Mouse (Mus musculus) hindbrain, postnatal 0 days (tissue): ENCODE measurements around the gene Fam20a. TPM values are rescaled to one million over a fixed set of nuclear protein-coding genes. Genes with fewer than 3 reads are reported as not detected.
"Not testable (repeated sequence)": the region's sequence is repeated elsewhere in the genome, so short reads cannot be mapped to it uniquely, and the experiment has no call there.

Experiments used
- ATAC-seq: fragments of 200-750 bp; cut with Nextera tagmentation; 2 replicates; pipeline ENCODE4 v1.8.0; 2017; ENCODE audit warnings: mild to moderate bottlenecking, moderate TSS enrichment, moderate library complexity
- DNase-seq: peaks from one replicate; pipeline ENCODE4 v3.0.0-alpha.2; 2015; ENCODE audit warnings: low spot score
- H3K27ac ChIP-seq: fragments of 300-500 bp; sonication (generic); 2 replicates; pipeline ENCODE4 v1.5.1; 2014; ENCODE audit warnings: mild to moderate bottlenecking
- H3K27me3 ChIP-seq: fragments of 300-500 bp; sonication (generic); 2 replicates; pipeline ENCODE4 v1.6.1; 2014; ENCODE audit warnings: low read length, mixed read lengths; ENCODE audit not compliant: insufficient read depth
- H3K36me3 ChIP-seq: fragments of 300-500 bp; sonication (generic); 2 replicates; pipeline ENCODE4 v1.6.1; 2014; ENCODE audit warnings: low read length, mixed read lengths; ENCODE audit not compliant: insufficient read depth
- H3K4me1 ChIP-seq: fragments of 300-500 bp; sonication (generic); 2 replicates; pipeline ENCODE4 v1.6.1; 2014; ENCODE audit warnings: antibody characterized with exemption, low read length, mixed read lengths; ENCODE audit not compliant: insufficient read depth
- H3K4me2 ChIP-seq: fragments of 300-500 bp; sonication (generic); 2 replicates; pipeline ENCODE4 v1.6.1; 2014; ENCODE audit warnings: low read depth, mild to moderate bottlenecking, low read length, moderate library complexity, mixed read lengths
- H3K4me3 ChIP-seq: fragments of 300-500 bp; sonication (generic); 2 replicates; pipeline ENCODE4 v1.5.1; 2014; ENCODE audit warnings: low read length
- H3K9ac ChIP-seq: fragments of 300-500 bp; sonication (generic); replicated peaks from 2 replicates; pipeline ENCODE4 v1.6.1; 2014; ENCODE audit warnings: mild to moderate bottlenecking, low read length, moderate library complexity, mixed read lengths
- H3K9me3 ChIP-seq: fragments of 300-500 bp; sonication (generic); 2 replicates; pipeline ENCODE4 v1.6.1; 2016; ENCODE audit warnings: low read length, mixed read lengths
- CTCF ChIP-seq: IDR thresholded peaks from 2 replicates; pipeline ENCODE4 v1.5.1; 2016; ENCODE audit warnings: antibody characterized with exemption, control low read depth, low read depth
- WGBS: fragments of 180-500 bp; shearing (Covaris S2); extraction: QIAGEN DNeasy Blood & Tissue Kit; methylation state at CpG from one replicate; pipeline ENCODE4 v1.1.7; 2014; 5-methylcytosine and 5-hydroxymethylcytosine counted together
- polyA plus RNA-seq: library from polyadenylated mRNA; unstranded; fragments of >200 nt; fragmentation: Nextera tagmentation; extraction: Ambion mirVana; gene quantifications from 2 replicates; pipeline ENCODE4 v1.2.1, GENCODE M21; 2015
- total RNA-seq: library from RNA; depleted of rRNA; stranded (reverse); fragments of >200 nt; gene quantifications from 2 replicates; pipeline ENCODE4 v1.2.3, GENCODE M21; 2014

Gene Fam20a
- total and polyA plus RNA-seq, 2 experiments from 2014 or later = 9.1 to 9.4 TPM

DNA sequence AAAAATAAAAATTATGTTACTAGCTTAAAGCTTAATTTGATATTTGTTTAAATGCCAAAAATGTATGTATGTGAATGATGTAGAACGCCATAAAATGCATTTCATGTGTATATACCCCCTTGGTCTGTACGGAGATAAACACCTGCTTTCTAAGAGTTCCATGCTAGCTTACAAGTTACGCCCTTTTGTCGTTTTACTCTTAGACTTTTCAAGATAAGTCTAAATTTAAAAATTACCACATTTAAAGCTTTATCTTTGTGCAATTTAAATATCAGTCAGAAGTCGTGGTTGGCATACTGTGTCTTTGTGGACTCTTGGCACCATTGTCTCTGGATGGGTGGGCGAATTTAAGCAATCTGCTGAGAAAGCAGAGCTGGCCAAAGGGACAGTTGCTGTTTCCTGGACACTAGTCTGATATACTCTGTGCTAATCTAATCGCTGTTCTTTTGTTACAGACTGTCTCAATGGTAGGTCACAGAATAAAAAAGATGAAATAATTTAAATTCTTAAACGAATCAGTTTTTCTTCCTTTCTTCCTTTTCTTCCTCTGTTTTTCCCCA is 52.9 kb downstream of the Fam20a start:
- Histone ChIP-seq H3K9me3 (no peaks in the 10 kb centered on the region), H3K27ac (no peak overlapping the region), H3K27me3 (no peaks in the 10 kb centered on the region), H3K4me1 (no peaks in the 10 kb centered on the region), H3K4me3 (no peak overlapping the region), H3K36me3 (peaks cover 39% of the 10 kb centered on the region), H3K9ac (no peak overlapping the region), H3K4me2 (no peak overlapping the region)
- no peak for TF ChIP-seq CTCF
- ATAC-seq (no peak), DNase-seq (no peak)
- 84% methylated on average over 8 of the region's 8 CpGs for WGBS

DNA sequence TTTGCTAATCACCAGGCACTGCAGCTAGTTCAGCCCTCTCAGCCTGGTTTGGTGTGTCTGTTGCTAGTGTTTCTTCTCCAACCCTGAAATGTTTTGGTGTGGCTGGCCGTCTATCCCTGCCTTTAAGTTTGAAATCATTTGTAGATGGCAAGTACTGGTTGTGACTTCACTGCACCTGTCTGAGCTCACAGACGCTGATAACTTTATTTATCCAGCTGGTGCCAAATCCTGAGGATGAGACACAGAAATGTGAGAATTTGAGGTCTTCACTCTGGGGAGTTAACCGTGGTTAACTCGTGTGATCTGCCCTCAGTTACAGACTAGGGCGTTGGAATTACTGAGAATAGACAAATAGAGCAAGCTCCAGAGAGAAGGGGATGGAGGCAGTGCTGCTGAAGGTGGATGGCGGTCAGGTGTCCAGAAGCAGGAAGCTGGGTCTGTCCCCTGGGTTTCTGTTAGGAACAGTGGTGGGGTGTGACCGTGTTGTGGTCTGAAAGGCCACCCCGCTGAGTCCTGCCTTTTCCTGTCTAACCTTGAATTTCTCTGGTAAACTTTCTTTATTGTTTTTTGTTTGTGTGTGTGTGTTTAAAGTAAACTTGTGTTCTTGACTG is 53.9 kb downstream of the Fam20a start:
- WGBS = 79% methylated on average over 8 of the region's 8 CpGs
- no peak for ATAC-seq
- no peak overlapping the region for H3K27ac ChIP-seq

GRCm38 (mm10) chr11:109667371-109667770 is 54.7 kb downstream of the Fam20a start:
- Histone ChIP-seq H3K4me3 (no peak overlapping the region), H3K27me3 (no peaks in the 10 kb centered on the region), H3K4me1 (no peaks in the 10 kb centered on the region), H3K9ac (no peak overlapping the region), H3K36me3 (peaks cover 55% of the 10 kb centered on the region), H3K4me2 (no peak overlapping the region), H3K9me3 (no peaks in the 10 kb centered on the region), H3K27ac (no peak overlapping the region)
- no peak for ATAC-seq
- no peak for DNase-seq
- 86% methylated on average over 19 of the region's 19 CpGs for WGBS
- no peak for TF ChIP-seq CTCF

More for the DNA sequence above, 53.9 kb downstream of the Fam20a start:
- TF ChIP-seq CTCF = no peak
- no peak for DNase-seq
- Histone ChIP-seq H3K4me1 (no peaks in the 10 kb centered on the region), H3K4me2 (no peak overlapping the region), H3K36me3 (peaks cover 47% of the 10 kb centered on the region), H3K9ac (no peak overlapping the region), H3K4me3 (no peak overlapping the region), H3K9me3 (no peaks in the 10 kb centered on the region), H3K27me3 (no peaks in the 10 kb centered on the region)

DNA sequence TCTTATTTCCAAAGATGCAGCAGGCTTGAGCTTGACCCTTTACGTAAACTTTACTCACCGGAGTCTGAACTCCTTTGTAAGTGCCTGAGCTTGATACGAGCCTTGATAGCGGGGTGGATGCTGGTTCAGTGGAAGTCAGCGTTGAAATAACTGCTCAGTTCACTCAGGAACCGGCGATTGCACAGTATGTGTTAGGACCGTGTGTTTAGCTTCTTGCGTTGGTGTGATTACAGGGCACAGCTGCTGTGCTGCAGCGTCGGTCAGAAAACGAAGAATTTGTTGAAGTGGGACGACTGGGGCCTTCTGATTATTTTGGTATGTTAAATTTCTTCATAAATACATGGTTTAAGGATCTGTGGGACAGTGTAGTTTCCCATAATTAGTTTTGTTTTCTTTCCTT is 55.7 kb downstream of the Fam20a start:
- peaks cover 55% of the 10 kb centered on the region for H3K36me3 ChIP-seq
- TF ChIP-seq CTCF = no peak
- no peak overlapping the region for H3K27ac ChIP-seq
- H3K27me3 ChIP-seq = no peaks in the 10 kb centered on the region
- no peak overlapping the region for H3K4me2 ChIP-seq
- ATAC-seq (no peak), DNase-seq (no peak)
- no peaks in the 10 kb centered on the region for H3K9me3 ChIP-seq
- H3K4me3 ChIP-seq = no peak overlapping the region
- 97% methylated on average over 13 of the region's 13 CpGs for WGBS
- H3K4me1 ChIP-seq = no peaks in the 10 kb centered on the region
- no peak overlapping the region for H3K9ac ChIP-seq

DNA sequence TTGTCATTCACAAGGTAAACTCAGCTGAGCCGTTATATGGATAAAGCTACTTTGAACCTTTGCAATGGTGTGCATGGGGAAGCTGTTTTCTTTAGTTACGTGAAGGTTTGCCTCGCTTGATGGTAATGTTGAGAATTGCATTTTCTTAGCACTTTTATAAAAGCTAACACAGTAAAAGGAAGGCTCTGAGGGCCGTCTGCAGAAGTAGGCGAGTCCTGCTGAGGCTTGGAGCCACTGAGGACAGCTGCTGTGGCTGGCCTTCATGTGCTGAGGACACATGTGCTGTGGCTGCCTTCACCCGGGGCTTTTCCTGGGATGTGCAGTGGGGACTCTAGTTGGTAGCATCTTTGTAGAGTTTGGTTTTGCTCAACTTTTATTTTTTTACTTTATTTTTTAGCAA is 56.7 kb downstream of the Fam20a start:
- no peak for ATAC-seq
- no peak overlapping the region for H3K4me2 ChIP-seq
- H3K27ac ChIP-seq = no peak overlapping the region
- H3K4me3 ChIP-seq = no peak overlapping the region
- H3K27me3 ChIP-seq = no peaks in the 10 kb centered on the region
- no peaks in the 10 kb centered on the region for H3K9me3 ChIP-seq
- DNase-seq = no peak
- no peaks in the 10 kb centered on the region for H3K4me1 ChIP-seq
- no peak for TF ChIP-seq CTCF
- peaks cover 63% of the 10 kb centered on the region for H3K36me3 ChIP-seq
- no peak overlapping the region for H3K9ac ChIP-seq
- 85% methylated on average over 6 of the region's 6 CpGs for WGBS

- no peak overlapping the region for H3K4me2 ChIP-seq
- peaks cover 72% of the 10 kb centered on the region for H3K36me3 ChIP-seq
- H3K4me3 ChIP-seq = no peak overlapping the region
- no peak overlapping the region for H3K9ac ChIP-seq
- no peaks in the 10 kb centered on the region for H3K27me3 ChIP-seq
- no peak overlapping the region for H3K27ac ChIP-seq
- no peaks in the 10 kb centered on the region for H3K4me1 ChIP-seq
- WGBS = 87% methylated on average over 13 of the region's 13 CpGs
- no peak for TF ChIP-seq CTCF
- DNase-seq (no peak), ATAC-seq (no peak)
- no peaks in the 10 kb centered on the region for H3K9me3 ChIP-seq
Measured at GRCm38 (mm10) chr11:109664293-109664692, 57.8 kb downstream of the Fam20a start.

GRCm38 (mm10) chr11:109660526-109660925 is 61.6 kb downstream of the Fam20a start:
- peaks cover 53% of the 10 kb centered on the region for H3K36me3 ChIP-seq
- not testable (repeated sequence) for DNase-seq, H3K4me2 ChIP-seq, H3K4me1 ChIP-seq, ATAC-seq, H3K27me3 ChIP-seq, H3K4me3 ChIP-seq, H3K9ac ChIP-seq, H3K9me3 ChIP-seq, H3K27ac ChIP-seq
- WGBS = 92% methylated on average over 8 of the region's 8 CpGs
